Mouse (Mus musculus) layer of hippocampus, adult 18-20 months (tissue): Measurements from ENCODE around the gene Bmp15. TPM values are rescaled to one million over a fixed set of nuclear protein-coding genes. Genes with fewer than 3 reads are reported as not detected.

Source experiments
- DNase-seq, 2 experiments: peaks; one replicate each; pipeline ENCODE4 v3.0.0; 2022; ENCODE audit warnings: low spot score in 2 of 2
- long read RNA-seq: library from polyadenylated mRNA; stranded (forward); transcript quantifications from one replicate; pipeline ENCODE4 v2.0.0, GENCODE M21; 2021
- total RNA-seq, 2 experiments: library from RNA; stranded (reverse); gene quantifications; 2 replicates each; pipeline ENCODE4 v1.2.3; 2021

Gene Bmp15
- total RNA-seq: under 1 TPM; 0.12 to 0.20 TPM
- long read RNA-seq: 0 reads

DNA sequence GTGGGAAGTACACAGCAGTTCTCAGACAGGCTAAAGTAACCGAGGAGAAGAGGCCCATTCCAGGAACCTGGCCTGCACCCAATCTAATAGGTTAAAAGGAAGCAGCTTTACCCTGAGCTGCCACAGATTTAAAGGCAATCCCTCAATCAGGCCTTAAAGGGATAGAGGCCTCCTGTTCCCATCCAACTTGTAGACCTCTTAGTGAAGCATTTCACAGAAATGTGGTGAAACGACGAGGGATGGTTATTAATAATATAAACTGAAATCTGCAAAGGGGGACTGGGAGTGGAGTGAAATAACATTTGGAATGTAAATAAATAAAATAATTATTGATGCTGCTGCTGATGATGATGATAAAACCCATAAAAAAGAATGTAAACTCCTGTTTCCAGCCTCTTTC, at the start of gene Bmp15:
Gene Bmp15, minus strand, starts transcription at position 101 of the 400 bp plus-strand sequence.
- DNase-seq: no peak

DNA sequence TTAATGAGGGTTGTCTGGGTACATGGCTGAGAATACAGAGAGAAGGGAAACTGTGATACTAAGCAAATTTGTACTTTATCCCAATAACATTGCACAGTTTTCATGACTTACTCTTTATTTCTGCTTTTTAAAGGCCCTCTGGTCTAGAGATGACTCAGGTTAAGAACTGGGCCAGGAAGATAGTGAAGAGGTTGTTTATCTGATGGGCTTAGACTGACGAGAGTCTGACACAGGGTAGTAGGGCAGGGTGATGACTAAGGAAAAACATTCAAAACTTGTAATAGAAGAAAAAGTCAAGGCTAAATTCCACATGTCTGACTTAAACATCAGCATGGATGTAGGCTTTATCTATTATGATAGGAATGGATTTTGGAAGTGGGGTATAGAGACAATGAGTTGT, 48.3 kb upstream of the Bmp15 start:
- no peak for DNase-seq

DNA sequence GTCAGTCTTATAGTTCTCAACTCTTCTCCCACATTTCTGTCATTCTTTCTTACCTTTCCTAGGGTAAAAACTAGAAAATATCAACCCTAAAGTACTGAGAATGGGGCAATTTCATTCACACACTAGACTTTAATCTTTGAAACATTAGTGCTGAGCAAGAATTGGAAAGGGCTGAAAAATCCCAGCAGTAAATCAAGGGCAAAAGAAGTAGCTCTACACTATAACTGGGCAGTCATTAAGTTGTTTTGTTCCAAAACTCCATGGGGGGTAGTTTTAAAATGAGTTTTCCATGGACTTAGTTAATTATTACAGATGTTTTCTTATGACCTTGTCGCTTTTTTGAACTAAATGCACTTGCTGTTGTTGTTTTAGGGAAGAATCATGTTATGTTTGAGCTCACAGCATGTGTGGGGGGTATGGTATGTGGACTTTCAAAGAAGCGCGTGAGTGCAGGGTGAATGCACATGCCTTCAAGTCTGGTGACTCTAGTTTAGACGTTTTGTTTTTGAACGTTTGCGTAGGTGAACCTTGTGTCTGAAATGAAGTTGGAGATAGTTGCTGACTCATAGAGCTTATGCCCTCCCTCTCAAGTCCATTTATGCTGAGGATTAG, 37.1 kb upstream of the Bmp15 start:
- no peak for DNase-seq

DNA sequence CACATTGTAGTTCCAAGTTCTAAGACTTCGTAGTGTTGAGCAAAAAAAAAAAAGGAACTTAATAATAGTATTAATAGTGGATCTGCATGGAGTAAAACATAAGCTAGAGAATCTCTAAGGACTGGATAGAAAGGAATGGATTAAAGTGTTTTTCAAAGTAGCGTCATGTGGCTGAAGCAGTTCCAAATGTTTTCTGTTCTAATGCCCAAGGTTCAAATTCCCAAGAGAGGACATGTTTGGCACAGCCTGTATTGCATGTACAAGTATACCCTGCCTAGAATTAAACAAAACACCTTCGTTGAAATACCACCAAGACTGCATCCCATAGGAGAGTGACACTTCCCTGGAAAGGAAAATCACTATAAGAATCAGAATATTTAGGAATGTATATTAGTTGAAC, 36.4 kb upstream of the Bmp15 start:
- no peak for DNase-seq

DNA sequence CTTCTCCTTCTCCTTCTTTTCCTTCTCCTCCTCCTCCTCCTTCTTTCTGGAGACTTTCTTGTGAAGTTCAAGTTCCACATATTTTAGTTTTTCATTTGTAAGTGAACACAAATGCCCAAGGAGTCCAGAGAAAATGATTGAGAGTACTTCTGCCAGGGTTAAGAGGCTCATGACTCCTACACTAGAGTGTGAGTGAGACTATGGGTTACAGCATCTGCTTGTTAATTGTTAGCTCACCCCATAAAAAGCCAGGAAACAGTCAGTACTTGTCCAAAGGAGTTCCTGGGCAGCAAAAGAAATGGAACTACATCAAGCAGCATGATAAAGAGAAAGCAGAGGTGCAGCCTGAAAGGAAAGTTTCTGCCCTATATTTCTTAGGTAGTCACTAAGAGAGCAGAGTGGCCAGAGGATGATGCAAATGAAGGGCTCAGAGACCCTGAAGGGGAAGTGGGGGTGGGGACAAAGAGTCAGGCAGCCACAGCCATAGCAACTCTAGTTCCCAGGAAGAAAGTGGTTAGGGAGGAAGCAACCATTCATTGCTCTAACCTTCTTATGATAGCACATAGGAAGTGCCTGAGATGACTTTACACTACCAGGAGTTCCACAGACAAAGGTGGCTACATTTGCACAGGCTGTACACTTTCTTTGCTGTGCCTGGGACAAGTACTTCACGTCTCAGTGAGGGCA, 24.9 kb upstream of the Bmp15 start:
- no peak for DNase-seq

DNA sequence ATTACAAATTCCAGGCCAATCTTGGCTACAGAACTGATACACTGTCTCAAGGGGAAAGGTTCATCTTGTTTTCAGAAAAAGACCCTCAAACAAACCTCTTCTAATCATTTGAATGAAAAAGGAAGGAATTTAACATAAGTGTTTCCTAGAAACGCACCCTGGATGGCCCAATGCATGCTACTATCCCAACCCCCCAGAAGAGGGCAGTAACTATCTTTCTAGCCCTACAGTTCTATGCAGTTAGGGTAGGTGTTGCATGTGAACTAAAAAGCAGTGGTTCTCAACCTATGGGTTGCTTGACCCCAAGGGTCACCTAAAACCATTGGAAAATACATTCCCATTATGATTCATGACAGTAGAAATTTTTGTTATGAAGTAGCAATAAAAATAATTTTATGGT, 3.5 kb upstream of the Bmp15 start:
- peak in 1 of 2 experiments; percentile 18 for DNase-seq

DNA sequence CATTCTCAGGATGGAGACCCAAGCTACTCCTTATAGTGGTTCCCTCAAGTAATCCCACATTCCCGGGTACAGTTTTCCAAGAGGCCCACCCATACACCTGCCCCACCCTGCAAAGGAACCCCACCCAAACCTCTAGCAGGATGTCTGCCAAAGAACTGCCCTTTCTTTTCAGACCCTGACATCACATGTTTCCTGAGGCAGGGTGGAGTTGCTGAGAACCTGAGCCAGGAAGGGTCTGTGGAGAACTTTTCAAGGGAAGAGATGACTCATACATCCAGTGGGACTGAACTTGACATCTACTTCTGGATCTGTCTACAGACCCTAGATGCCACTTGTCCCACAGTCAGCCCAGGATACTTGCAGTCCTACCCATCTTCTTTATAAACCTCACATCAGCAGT, 2.8 kb downstream of the Bmp15 start:
- no peak for DNase-seq

Other genes starting within 250 kb of the Bmp15 start
- 1 to 10 TPM in 1 of 2 experiments, under 1 TPM in 1; 0.84 to 1.2 TPM for gene AU022751, start 237.3 kb downstream of the Bmp15 start, total RNA-seq
- gene Nudt10, start 147.7 kb downstream of the Bmp15 start, total RNA-seq: 10 to 100 TPM; 27.7 to 32.0 TPM
- gene Shroom4, start 79.1 kb upstream of the Bmp15 start, total RNA-seq: 1 to 10 TPM; 4.5 to 4.8 TPM